Mouse (Mus musculus) kidney, embryonic 14.5 days (tissue): ENCODE measurements at regions not wholly inside any gene's neighbourhood (a gene's known extent, or its start where the extent isn't known, plus 50 kb on each side); places are given as distances from the start of the nearest gene placed in this dataset.
A peak's percentile ranks its signal among the peaks of the same experiment; 100 is the strongest.

Experiments
- ATAC-seq: fragments of 200-750 bp; cut with Nextera tagmentation; 2 replicates; pipeline ENCODE4 v1.8.0; 2017; ENCODE audit warnings: moderate number of reproducible peaks, mild to moderate bottlenecking, moderate TSS enrichment, moderate library complexity; ENCODE audit not compliant: low FRiP score, low TSS enrichment
- H3K27ac ChIP-seq: fragments of 300-500 bp; sonication (generic); 2 replicates; pipeline ENCODE4 v1.5.1; 2014; ENCODE audit warnings: low read depth, mild to moderate bottlenecking, low read length, moderate library complexity, mixed read lengths
- H3K27me3 ChIP-seq: fragments of 300-500 bp; sonication (generic); 2 replicates; pipeline ENCODE4 v1.6.1; 2014; ENCODE audit warnings: mild to moderate bottlenecking, low read length; ENCODE audit not compliant: control insufficient read depth, insufficient read depth
- H3K36me3 ChIP-seq: fragments of 300-500 bp; sonication (generic); 2 replicates; pipeline ENCODE4 v1.6.1; 2014; ENCODE audit warnings: low read length, mixed read lengths; ENCODE audit not compliant: control insufficient read depth, insufficient read depth
- H3K4me1 ChIP-seq: fragments of 300-500 bp; sonication (generic); 2 replicates; pipeline ENCODE4 v1.6.1; 2014; ENCODE audit warnings: low read length, mixed read lengths; ENCODE audit not compliant: control insufficient read depth, insufficient read depth
- H3K4me2 ChIP-seq: fragments of 300-500 bp; sonication (generic); replicated peaks from 2 replicates; pipeline ENCODE4 v1.6.1; 2014; ENCODE audit warnings: low read depth, mild to moderate bottlenecking, low read length
- H3K4me3 ChIP-seq: fragments of 300-500 bp; sonication (generic); 2 replicates; pipeline ENCODE4 v1.5.1; 2014; ENCODE audit warnings: mild to moderate bottlenecking, low read length
- H3K9ac ChIP-seq: fragments of 300-500 bp; sonication (generic); 2 replicates; pipeline ENCODE4 v1.6.1; 2014; ENCODE audit warnings: low read depth, mild to moderate bottlenecking, low read length, moderate library complexity
- H3K9me3 ChIP-seq: fragments of 300-500 bp; sonication (generic); 2 replicates; pipeline ENCODE4 v1.6.1; 2016; ENCODE audit warnings: low read length; ENCODE audit not compliant: control insufficient read depth
- WGBS: fragments of 180-500 bp; shearing (Covaris S2); extraction: QIAGEN DNeasy Blood & Tissue Kit; methylation state at CpG from one replicate; pipeline ENCODE4 v1.1.7; 2014; 5-methylcytosine and 5-hydroxymethylcytosine counted together

DNA sequence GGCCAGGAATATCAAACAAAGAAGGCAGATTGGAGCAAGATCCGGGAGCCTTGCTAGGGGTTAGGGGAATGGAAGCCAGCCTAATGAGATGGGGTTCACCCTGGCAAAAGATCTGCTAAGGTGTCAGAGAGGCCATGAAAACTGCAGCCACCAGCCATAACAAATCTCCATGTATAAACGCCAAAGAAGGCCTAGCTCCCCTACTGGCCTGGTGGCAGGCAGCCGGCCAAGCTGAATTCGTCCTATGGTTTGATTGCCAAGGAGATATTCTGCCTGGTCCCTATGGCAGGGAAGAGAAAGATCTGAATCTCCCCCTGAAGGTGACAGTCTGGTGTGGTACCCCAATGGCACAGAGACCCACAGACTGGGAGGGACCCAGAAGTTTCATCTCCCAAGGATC is 104.8 kb upstream of the E030018B13Rik start:
- H3K9me3 ChIP-seq, result no peaks in the 10 kb centered on the region
- no peak overlapping the region for H3K9ac ChIP-seq
- H3K27ac ChIP-seq, result no peak overlapping the region
- H3K4me2 ChIP-seq, result no peak overlapping the region
- H3K4me3 ChIP-seq, result no peak overlapping the region
- H3K4me1 ChIP-seq, result no peaks in the 10 kb centered on the region
- WGBS, result 89% methylated on average over 4 of the region's 4 CpGs
- no peaks in the 10 kb centered on the region for H3K36me3 ChIP-seq
- H3K27me3 ChIP-seq, result no peaks in the 10 kb centered on the region
- ATAC-seq, result no peak

DNA sequence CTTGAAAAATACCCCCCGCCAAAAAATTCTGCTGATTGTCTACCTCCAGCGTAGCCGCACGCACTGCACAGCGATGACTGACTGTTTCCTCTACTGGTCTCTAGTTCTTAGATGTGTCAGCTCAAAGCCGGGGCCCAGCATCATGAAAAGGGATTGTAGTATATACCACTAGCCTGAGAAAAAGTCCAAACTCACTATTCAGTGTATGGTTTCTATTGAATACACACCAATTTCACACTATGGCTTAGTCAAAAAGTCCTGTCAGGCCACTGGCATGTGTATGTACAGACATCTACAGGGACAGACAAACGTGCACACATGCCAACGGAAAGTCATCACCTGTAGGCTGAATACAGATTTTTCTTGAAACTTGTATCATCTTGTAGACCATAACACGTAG is 101.1 kb upstream of the E030018B13Rik start:
- no peak overlapping the region for H3K4me3 ChIP-seq
- H3K9me3 ChIP-seq, result no peaks in the 10 kb centered on the region
- H3K4me2 ChIP-seq, result no peak overlapping the region
- H3K4me1 ChIP-seq, result no peaks in the 10 kb centered on the region
- no peaks in the 10 kb centered on the region for H3K27me3 ChIP-seq
- WGBS, result 93% methylated on average over 9 of the region's 9 CpGs
- H3K36me3 ChIP-seq, result no peaks in the 10 kb centered on the region
- H3K27ac ChIP-seq, result no peak overlapping the region
- no peak for ATAC-seq
- H3K9ac ChIP-seq, result no peak overlapping the region

DNA sequence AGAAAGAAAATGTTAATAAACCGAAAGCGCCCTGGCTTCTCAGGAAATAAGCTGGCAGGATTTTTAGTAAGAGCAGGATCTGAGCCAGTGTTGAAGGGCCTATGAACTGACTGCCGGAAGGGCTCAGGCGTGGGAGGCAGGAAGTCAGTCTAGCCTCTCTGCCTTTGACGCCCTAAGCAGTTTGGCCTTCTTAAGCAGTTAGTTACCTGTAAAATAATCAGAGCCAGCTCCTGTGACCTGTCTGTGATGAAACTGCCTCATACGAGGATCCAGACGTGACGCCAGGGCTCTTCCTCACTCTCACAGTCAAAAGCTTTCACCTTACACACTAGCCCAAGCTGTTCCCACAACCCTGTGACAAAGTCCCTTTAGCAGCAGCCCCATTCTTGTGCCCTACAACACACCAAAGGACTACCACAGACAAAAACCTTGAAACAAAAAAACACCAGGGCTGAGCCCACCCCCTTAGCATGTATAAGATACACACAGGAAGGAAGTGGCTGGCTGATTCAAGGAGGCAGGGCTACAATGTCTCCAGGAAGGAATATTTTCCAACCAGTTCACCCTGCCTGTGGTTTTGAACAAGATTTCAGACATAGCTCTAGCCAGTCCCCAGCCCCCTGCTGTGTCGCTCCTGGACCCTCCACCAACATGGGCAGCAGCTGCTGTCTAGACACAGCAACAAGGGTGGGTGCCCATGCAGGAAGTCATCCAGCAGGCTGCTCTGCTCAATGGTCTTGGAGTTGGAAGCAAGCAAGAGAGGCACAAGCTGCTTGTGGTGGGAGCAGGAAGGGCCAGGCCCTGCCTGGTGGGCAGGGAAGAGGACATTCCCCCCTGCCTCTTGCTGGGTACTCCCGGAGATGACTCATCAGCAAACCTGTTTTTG is 100.4 kb upstream of the E030018B13Rik start:
- Histone ChIP-seq H3K4me1 (no peaks in the 10 kb centered on the region), H3K27ac (peak overlapping the region; percentile 38; the same call in 1 of the 2 replicates), H3K27me3 (no peaks in the 10 kb centered on the region), H3K36me3 (no peaks in the 10 kb centered on the region), H3K9me3 (no peaks in the 10 kb centered on the region), H3K4me3 (no peak overlapping the region), H3K9ac (no peak overlapping the region), H3K4me2 (no peak overlapping the region)
- 57% methylated on average over 10 of the region's 10 CpGs for WGBS
- no peak for ATAC-seq

DNA sequence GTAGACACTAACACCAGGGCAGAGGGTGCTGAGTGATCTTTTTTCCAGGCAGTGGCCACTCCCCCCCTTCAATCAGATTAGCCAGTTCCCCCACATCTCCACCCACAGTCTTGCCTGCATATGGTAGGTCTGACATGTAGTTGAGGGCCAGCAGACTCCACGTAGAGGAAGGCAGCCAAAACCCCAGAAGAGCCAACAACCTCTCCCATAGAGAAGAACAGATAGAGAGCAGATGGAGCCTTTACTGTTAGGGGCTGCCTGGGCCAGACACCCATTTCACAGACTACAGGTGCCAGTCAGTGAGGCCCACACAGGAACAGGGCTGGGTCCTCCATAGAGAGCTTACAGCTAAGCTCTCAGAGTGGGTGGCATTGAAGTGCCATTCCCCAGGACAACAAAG is 99.2 kb upstream of the E030018B13Rik start:
- no peak for ATAC-seq
- 78% methylated on average over 1 of the region's 1 CpGs for WGBS
- no peaks in the 10 kb centered on the region for H3K36me3 ChIP-seq
- no peak overlapping the region for H3K4me2 ChIP-seq
- H3K9me3 ChIP-seq, result no peaks in the 10 kb centered on the region
- no peak overlapping the region for H3K4me3 ChIP-seq
- no peak overlapping the region for H3K27ac ChIP-seq
- H3K4me1 ChIP-seq, result no peaks in the 10 kb centered on the region
- H3K9ac ChIP-seq, result no peak overlapping the region
- H3K27me3 ChIP-seq, result no peaks in the 10 kb centered on the region

DNA sequence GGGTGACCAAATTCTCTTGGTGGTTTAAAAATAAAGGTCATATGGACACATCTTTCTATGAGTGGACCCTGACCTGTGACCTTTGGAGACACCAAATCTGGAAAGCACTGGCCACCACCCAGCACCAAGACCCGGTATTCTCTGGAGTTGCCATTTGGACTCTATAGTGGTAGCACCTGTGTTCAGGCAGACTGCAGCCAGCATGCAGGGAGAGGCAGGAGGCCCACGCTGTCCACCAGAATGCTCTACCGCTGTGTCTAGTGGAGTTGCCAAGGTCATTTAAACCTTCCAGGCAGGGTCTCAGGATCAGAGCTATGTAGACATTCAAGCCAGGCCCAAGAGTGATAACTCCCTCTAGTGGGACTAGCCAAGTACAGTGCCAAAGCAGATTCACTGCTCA is 98.6 kb upstream of the E030018B13Rik start:
- no peak overlapping the region for H3K4me2 ChIP-seq
- no peaks in the 10 kb centered on the region for H3K9me3 ChIP-seq
- H3K4me3 ChIP-seq, result no peak overlapping the region
- WGBS, result 96% methylated on average over 3 of the region's 3 CpGs
- no peaks in the 10 kb centered on the region for H3K4me1 ChIP-seq
- H3K27me3 ChIP-seq, result no peaks in the 10 kb centered on the region
- no peak for ATAC-seq
- no peak overlapping the region for H3K9ac ChIP-seq
- H3K27ac ChIP-seq, result no peak overlapping the region
- H3K36me3 ChIP-seq, result no peaks in the 10 kb centered on the region

DNA sequence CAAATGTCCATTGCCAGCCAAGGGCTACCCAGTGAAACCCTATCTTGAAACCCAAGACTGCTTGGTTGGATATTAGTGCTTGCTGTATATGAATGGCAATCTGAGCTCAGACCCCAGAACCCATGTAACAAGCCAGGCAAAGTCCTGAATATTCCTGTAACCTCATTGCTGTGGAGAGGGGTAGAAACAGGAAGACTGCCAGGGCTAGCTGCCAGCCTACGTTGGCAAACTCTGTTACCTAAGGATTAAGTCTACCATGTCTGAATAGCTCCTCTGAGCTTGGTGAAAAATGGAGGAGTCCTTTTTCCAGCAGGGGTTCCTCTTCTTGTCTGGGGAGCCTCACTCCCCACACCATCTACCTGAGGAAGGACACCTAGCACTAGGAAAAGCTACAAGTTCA is 96.4 kb upstream of the E030018B13Rik start:
- Histone ChIP-seq H3K4me2 (no peak overlapping the region), H3K4me1 (no peaks in the 10 kb centered on the region), H3K36me3 (no peaks in the 10 kb centered on the region), H3K4me3 (no peak overlapping the region), H3K27ac (no peak overlapping the region), H3K27me3 (no peaks in the 10 kb centered on the region), H3K9me3 (no peaks in the 10 kb centered on the region), H3K9ac (no peak overlapping the region)
- no peak for ATAC-seq
- 67% methylated on average over 1 of the region's 1 CpGs for WGBS

DNA sequence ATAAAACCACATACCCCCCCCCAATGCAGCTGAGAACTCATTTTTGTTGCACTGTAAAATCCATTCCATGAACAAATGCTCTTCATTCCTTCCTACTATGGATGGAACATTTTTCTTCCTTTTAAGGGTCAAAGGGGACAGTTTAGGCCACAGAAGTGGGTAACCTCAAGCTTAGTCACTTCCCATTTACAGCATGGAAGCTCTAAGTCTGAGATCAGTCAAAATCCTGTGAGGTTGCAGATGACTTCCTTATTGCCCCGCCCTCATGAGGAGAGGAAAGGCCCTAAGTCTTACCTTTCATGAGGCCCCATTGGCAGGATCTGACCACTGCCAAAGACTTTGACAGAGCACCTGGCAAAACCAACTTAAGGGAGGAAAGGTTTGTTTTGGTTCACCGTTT is 94.7 kb upstream of the E030018B13Rik start:
- Histone ChIP-seq H3K9me3 (no peaks in the 10 kb centered on the region), H3K9ac (no peak overlapping the region), H3K4me1 (no peaks in the 10 kb centered on the region), H3K4me2 (no peak overlapping the region), H3K36me3 (no peaks in the 10 kb centered on the region), H3K27me3 (no peaks in the 10 kb centered on the region), H3K4me3 (no peak overlapping the region), H3K27ac (no peak overlapping the region)
- WGBS, result 80% methylated on average over 2 of the region's 2 CpGs
- no peak for ATAC-seq

DNA sequence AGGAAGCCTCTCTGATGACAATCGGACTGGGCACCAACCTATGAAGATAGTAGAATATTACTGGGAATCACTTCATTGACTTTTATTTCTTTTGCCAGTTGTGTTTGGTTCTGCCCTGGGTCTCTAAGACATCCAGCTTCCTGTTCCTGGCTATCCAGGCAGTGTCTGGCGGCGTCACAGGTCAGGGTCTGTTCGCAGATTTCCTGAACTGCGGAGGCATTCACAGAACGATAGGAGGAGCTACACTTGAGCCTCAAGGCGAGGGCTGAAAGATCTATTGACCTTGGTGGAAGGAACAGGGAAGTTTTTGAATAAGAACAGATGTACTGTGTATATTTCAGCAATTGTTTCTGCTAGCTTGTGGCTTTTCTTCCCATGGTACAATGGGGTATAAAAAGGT is 92.6 kb upstream of the E030018B13Rik start:
- no peak for ATAC-seq
- no peak overlapping the region for H3K27ac ChIP-seq
- no peaks in the 10 kb centered on the region for H3K36me3 ChIP-seq
- no peak overlapping the region for H3K4me3 ChIP-seq
- H3K4me1 ChIP-seq, result no peaks in the 10 kb centered on the region
- no peak overlapping the region for H3K4me2 ChIP-seq
- WGBS, result 61% methylated on average over 7 of the region's 7 CpGs
- H3K27me3 ChIP-seq, result no peaks in the 10 kb centered on the region
- no peaks in the 10 kb centered on the region for H3K9me3 ChIP-seq
- no peak overlapping the region for H3K9ac ChIP-seq

DNA sequence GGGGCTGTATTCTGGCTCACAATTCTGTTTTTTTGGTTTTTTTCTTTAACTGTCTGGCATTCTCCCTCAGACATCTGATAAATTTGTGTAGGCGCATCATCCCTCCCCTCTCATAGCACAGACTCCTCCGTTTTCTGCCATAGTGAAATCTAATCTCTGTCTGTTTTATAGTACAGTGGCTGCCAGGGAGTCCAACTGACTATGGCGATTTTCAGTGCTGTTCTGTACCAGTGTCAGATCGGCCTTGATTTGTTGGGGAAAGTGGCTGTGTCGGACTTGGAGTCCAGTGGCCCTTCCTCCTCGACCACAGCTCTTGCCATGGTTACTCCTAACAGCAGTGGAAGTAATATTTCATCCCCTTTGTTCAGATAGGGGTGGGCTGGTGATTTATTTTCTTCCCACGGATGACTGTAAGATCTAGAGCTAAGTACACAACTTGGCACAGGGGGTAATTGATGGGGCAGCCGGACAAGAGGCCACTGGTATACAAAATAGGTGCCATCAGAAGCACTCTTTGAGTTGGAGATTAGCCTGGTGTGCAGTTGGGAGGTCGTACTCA is 87.2 kb upstream of the E030018B13Rik start:
- H3K36me3 ChIP-seq, result no peaks in the 10 kb centered on the region
- no peaks in the 10 kb centered on the region for H3K27me3 ChIP-seq
- H3K27ac ChIP-seq, result no peak overlapping the region
- H3K4me3 ChIP-seq, result no peak overlapping the region
- no peaks in the 10 kb centered on the region for H3K4me1 ChIP-seq
- ATAC-seq, result peak; percentile 35; the same call in 1 of the 2 replicates
- WGBS, result 46% methylated on average over 9 of the region's 9 CpGs
- no peak overlapping the region for H3K4me2 ChIP-seq
- H3K9me3 ChIP-seq, result no peaks in the 10 kb centered on the region
- no peak overlapping the region for H3K9ac ChIP-seq
